Mouse (Mus musculus) left cerebral cortex, adult 11 months (tissue): ENCODE data around the gene Ncoa3.

Experiments used
- DNase-seq: peaks from one replicate; pipeline ENCODE4 v3.0.0; 2022; ENCODE audit warnings: low spot score

Gene Ncoa3

DNA sequence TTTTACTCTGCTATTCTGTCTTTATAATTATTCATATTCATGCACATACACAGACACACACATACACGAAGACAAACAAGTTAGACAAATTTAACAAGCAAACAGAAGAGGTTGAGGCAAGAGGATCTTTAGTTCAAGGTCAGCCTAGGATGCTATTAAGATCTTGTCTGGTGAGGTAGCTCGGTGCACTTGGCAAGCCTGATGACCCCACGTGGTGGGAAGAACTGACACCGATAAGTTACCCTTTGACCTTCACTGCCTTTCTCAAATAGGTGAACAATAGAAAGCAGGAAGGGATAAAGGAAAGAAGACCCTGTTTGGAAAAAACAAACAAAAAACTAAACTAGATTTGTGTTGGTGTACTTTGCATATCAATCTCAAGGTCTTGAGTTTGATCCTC, 10.0 kb downstream of the Ncoa3 start:
- no peak for DNase-seq

DNA sequence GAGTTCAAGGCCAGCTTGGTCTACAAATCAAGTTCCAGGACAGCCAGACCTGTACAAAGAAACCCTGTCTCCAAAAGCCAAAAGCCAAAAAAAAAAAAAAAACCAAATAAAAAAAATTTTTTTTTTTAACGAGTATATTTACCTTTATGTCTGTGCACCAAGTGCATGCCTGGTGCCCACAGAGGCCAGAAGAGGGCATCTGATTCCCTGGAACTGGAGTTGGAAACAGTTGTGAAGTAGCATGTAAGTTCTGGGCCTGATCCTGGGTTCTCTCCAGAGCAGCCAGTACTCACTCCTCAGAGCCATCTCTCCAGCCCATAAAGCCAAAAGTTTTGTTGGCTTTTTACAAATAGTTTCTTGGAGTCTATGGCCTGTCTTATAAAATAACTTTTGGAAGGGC, 10.6 kb downstream of the Ncoa3 start:
- no peak for DNase-seq

DNA sequence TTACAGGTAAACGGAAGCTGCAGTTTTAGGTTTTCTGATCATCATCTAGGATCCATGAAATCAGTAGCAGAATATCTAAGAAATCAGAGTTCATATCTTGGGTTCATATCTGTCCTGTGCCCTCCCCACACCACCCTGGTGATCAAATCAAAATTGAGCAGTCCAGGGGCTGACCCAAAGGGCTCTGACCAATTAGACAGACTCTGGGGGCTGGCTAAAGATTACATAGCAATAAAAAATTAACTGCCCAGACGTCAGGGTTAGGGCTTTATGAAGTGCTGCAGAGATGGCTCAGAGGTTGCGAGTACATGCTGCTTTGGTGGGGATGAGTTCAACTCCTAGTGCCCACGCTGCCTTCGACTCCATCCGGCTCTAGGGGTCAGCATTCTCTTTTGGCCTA, 14.6 kb downstream of the Ncoa3 start:
- no peak for DNase-seq

DNA sequence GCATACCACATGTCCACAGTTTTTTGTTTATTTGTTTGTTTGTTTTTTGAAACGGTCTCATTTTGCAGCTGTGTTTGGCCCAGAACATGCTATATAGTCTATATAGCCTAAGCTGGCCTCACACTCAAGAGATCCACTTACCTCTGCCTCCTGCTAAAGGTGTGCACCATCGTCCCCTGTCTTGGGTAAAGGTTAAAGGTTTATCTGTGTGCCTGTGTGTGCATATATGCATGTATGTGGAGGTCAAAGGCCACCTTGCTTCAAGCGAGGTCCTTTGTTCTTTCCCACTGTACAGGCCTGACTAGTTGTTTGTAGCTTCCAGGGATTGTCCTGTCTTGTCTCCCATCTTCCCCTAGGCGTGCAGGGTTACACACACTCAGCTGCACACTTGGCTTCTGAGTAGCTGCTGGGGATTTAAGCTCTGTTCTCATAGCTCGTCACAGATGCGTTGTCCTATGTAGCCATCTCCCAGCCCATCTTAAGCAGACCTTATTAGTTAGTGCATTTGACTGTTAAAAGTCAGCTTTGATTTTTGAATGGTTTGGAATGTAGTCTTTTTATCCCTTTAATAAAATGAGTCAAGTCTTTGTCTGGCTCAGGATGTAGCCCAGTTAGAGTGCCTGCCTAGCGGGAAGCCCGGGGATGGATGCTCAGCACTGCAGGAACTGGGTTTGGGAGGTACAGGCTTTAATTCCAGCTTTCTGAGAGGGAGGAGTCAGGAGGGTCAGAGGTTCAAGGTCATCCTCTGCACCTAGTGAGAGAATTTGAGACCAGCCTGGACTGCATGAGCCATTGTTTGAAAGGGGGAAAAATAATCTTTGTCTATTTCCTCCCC, 16.3 kb downstream of the Ncoa3 start:
- DNase-seq, result no peak

DNA sequence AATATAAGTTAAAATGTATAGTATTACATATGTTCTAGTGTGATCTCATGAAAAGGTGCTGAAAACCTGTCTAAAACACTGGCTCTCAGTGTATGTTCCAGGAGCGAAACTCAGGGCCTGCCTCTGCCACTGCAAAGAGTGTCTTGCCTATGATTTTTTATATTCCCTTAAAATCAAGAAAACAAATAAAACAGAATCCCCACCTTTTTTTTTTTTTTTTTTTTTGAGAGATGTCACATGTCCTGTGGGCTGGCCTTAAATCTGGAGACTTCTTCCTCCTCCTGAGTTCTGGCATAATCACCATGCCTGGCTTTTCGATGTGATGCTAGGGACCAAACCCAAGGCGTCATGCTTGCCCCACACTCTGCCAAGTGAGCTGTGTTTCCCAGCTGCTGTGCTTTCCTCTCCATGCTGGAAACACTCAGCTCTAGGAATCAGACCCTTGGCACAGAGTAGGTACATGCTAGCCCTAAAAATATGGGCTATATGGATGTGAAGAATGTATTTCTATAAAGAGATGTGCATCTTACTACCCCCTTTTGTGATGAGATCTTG, 17.0 kb downstream of the Ncoa3 start:
- no peak for DNase-seq

DNA sequence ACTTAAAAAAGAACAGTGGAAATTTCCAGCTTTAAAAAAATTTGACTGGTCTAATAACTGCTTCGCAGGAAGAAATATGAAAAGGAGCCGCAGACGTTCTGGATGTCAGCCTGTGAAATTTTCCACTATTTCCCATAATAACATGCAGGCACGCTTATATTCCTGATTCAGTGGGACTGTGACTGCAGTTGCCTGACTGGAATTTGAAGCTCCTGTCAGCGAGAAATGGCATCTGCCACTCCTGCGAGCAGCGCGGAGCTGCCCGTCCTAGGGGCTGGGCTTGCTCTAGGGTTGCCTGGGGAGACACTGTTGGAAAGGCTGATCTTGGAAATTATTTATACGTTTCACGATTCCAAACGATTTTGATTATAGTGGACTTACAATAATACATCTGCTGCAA, 17.9 kb downstream of the Ncoa3 start:
- DNase-seq, result no peak

DNA sequence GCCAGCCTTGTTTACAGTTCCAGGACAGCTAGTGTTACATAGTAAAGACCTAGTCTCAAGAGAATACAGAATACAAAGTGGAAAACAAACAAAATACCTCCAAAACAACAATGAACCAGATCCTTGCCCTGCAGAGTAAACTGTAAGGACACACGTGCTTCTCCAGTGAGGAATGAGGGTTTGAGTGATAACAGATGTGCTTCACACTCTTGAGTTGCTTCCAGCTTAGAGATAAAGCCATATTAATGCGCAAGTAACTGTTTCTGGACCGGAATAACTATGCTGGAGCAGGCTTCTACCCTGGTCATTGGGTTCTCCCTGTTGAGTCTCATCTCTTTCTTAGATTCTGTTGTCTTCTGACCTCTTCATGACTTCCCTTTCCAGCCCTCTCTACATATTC, 19.0 kb downstream of the Ncoa3 start:
- DNase-seq, result no peak

DNA sequence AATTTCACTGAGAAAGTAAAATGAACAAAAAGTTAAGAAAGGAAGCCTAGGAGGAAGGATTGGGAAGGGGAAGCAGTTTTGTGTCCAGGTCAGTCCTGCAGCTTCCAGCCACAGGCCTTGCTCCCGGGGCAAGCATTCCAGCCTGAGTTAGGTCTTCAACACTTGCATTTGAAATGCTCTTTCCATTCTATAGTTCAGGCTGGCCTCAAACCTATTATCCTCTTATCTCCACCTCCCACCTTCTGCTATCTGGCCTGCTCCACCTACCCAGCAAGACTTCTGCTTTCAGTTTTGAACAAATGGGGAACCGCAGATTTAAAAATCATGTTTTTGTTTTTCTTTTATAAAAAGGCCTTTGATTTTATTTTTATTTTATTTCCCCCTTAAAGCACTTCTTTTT, 19.7 kb downstream of the Ncoa3 start:
- no peak for DNase-seq

DNA sequence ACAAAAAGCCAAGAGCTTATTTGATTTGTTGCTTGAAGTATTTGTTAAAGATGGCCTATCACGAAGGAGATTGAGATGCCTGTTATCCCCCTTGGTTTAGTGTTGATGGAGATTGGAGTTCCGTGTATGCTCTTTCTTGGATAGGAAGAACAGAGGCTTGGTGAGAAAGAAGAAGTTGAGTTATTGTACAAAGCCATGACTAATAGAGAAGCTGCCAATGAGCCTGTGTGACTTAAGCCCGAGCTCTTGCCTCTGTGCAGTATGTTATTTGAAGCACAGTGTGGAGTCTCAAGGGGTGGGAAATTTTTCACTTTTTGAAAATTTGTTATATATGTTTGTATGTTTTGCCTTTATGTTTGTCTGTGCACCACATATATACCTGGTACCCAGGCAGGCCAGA, 26.3 kb downstream of the Ncoa3 start:
- no peak for DNase-seq

DNA sequence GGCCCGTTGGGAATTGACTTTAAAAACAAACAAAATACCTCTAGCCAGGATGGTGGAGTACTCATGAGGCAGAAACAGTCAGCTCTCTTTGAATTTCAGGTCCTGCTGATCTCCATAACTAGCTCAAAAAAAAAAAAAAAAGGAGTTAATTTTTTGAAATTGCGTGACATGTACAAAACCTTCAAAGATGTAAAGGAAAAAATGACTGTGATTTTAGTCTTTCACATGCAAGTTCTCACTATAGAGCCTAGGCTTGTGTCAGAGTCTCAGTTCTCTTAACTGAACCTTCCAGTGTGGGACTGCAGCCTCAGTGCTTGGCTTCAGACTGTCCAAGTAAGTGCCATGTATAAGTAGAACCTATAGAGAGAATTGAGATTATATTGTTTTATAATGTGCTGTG, 27.6 kb downstream of the Ncoa3 start:
- DNase-seq, result no peak

DNA sequence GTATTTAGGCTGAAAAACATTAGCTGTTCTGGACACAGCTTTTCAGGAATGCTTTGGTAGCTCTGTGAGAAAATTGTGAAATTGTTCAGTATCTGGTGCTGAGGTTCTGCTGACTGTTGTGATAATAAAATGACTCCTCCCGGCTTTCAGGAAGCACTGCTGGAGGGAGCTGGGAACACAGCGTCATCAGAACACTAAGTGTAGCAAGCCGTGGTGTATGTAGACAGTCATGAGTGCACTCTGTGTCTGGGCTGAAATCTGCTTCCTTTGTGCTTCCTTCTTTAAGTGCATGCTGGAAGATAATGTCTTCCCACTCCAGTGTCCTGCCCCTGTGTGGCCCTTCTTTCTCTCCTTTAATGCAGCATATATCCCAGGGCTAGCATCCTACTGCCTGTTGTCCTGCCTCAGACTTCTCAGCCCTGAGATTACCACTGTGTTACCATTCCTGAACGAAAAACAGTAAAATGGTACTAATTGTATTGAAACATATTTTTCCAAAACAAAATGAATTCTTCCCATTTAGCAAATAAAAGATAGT, 28.7 kb downstream of the Ncoa3 start:
- no peak for DNase-seq

DNA sequence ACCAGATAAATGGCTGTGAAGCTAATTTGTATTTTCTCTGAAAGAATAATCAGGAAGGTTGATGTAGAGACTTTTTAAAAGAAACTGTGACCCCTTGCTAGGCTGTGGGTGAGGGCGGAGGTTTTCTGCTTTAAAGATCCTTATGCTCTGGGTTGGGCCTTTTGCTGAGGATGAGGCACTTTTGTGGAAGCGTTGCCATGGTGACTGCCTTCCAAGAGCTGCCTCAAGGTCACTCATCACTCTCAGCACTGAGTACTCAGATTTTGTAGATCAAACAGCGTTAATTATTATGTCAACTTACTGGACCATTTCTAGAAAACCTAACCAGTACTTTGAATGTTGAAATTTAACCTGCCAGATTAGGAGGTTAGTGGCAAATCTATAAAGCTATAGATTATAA, 29.2 kb downstream of the Ncoa3 start:
- no peak for DNase-seq

DNA sequence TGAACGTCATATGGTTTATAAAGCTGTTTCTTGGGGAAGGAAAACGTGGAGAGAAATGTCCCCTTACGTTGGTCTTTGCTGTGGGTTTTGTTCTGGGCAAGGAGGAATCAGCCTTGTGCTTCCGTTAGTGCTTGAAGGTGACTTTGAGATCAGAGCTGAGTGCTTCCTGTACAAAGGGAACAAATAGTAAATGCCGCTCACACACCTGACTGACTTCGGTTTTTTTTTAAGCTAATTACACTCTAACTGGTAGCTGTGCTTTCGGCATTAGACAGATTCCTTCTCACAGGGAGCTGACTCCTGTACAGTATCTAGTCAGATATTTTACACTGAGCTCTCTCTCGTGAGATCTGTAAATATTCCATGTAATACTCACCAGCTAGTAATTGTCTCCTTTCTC, 29.9 kb downstream of the Ncoa3 start:
- no peak for DNase-seq

DNA sequence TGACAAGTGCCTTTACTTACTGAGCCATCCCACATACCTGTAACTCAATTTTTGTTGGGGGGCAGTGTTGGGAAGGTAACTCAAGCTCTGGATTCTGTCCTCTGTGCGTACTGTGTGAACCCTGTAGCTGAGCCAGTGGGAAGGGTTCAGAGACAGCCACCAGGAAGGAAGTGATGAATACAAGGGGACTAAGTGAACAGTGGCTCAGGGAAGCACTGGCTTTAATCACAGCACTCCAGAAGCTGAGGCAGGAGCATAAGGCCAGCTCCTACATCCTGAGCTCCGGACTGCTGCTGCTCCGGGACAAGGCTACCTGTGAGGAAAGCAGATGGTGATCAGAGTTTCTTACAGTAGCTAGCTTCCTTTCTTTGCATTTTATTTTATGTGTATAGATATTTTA, 31.6 kb downstream of the Ncoa3 start:
- no peak for DNase-seq

DNA sequence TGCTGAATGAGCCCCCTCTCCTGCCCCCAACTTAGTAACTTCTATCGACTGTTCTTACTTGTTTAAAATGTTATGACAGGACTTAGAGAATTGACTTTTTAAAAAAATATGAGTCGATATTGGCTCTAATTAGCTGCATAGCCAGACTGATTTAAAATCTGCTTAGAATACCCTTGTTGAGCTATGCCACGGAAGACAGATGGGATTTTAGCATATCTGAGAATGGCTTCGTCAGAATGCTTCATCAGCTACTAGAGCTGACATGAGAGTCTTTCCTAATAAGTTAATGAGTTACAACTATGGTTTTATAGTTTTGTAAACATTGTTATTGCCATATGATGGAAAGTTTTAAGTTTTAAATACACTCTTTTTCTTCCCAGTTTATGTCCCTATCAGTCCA, 32.2 kb downstream of the Ncoa3 start:
- no peak for DNase-seq

DNA sequence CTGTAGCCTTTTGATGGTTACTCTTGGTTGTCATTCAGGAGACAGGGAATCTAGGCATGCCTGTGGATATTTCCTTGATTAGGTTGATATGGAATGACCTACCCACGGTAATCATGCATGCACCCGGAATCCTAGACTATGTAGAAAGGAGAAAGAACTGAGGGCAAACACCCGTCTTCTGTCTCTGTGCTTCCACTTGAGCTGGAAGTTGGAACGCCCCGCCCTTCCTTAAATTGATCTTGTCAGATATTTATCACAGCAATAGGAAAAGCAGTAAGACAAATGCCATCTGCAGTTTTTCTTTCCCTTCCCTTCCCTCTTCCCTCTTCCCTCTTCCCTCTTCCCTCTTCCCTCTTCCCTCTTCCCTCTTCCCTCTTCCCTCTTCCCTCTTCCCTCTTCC, 33.5 kb downstream of the Ncoa3 start:
- no peak for DNase-seq

DNA sequence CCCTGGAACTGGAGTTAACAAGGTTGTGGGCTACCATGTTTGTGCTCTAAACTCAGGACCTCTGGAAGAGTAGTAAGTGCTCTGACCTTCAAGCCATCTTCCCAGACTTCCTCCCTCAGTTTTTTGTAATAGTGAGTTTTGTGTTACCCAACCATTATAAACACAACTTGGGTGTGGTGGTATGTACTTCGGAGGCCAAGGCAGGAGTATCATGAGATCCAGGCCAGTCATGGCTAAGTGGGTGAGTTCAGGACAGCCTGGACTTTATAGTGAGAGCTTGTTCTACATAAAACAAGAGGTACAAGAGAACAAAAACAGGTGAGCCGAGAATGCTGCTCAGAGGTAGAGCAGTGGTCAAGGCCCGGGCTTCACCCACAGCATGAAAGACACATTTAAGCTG, 35.4 kb downstream of the Ncoa3 start:
- DNase-seq, result no peak

DNA sequence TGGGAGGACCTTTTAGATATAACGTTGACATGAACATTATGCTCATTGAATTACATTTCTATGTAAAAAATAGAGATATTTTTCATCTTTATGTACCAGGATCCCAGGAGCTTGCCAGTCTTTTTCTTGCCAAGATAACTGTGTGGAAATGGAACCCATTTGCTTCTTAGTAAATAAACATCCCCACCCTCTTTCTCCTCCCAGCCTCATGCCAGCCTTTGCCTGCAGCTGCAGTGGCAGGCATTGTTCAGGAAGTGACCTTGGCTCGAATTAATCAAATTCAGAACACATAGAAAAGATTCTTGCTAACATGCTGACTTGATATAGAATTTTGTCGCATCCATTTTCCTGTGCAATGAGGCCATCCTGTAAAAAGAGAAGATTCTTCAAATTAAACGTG, 36.8 kb downstream of the Ncoa3 start:
- no peak for DNase-seq

DNA sequence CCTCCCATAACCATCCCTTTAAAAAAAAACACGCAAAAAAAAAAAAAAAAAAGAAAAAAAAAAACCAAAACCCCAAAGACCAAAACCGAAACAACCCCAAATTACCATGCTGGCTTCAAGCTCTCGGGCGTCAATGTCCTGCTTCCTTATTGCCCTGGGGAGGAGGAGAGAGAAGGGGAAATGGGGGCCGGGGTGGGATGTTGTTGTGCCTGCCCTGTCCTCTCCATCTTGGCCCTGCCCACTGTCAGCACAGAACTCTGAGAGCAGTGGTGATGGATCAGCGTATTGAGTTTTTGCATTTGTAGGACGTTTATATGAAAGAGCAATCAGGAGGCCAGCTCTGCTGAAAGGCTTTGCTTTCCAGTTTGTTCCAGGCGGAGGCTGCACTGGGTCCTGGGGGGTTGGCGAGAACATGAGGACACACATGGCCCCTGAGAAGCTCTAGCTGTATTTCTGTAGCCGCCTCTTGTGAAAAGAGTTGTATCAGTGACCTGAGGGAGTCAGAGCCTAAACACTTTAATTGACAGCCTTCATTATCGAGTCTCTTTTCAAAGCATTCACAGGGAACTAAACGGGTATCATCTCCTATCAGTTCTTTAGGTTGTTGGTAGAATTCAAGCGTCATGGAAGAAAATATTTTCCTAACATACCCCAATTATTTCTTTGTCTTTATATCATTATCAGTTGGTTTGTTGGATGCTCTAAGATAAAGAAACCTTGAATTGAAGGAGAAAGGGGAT, 38.0 kb downstream of the Ncoa3 start:
- DNase-seq, result no peak

DNA sequence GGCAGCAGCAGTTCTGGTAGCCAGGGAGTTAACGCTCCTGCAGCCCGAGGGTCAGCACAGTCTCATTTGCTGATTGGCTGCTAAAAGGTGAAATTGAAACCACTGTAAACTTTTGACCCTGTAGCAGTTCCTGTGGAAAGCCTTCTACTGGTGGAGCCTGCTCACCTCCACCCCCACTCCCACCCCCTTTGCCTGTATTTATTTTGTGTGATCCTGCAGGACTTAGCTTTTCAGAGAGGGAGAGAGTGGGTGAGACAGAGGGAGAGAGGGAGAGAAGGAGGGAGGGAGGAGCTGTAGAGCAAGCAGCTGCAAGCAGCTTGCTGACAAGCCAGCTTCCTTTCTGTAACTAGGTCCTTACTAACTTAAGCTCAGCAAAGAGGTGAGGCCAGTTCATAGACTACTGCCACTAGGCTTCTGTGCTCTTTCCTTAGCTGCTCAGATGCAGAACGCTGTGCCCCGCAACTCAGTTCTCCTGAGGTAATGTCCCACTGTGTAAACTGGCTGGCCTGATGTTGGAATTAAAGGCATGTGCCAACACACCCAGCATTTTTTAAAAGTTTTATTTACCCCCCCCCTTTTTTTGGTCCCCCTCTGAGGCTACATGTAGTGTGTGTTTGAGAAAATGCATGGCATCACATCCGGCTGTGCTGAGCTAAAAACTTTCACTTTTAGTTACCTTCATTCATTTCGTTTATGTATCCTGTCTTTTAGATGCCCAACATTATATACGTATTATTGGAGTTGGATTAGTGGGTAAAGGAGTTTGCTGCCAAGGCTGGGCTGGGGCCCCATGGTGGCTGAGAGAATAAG, 38.9 kb downstream of the Ncoa3 start:
- DNase-seq, result peak; percentile 51

DNA sequence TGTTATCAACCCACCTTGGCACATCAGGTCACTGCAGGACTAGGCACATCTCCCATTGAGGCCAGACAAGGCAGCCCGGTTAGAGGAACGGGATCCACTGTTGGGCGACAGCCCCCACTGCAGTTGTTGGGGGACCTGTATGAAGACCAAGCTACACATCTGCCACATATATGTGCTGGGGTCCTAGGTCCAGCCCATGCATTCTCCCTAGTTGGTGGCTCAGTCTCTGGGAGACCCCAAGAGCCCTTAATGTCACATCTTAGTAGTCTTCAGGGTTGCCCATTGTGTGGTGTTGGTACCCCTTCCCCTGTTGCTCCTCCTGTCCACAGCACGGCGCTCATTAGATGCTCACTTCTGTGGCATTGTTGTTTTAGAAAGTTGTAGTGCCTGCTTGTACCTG, 40.2 kb downstream of the Ncoa3 start:
- no peak for DNase-seq

DNA sequence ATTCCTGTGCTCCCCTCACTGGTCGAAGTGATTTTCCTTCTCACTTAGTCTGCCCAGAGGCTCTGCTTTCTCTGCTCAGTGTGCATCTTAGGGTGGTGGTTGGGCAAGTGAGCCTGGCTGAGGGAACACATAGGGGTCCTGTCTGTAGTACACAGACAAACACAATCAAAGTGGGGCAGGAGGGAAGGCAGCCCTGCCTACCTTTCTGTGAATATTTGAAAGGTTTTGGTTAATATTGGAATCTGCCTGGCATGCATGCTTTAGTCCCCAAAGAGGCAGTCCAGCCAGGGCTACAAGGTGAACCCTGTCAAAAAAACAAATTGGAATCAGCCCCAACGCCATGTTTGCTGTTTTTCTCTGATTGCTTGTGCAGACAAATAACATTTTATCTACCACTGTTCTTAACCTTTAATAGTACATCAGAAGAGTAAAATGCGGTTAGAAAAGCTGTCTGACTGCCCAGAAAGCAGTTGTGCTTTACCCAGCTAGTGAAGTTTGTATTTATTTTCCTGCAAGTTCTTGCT, 42.6 kb downstream of the Ncoa3 start:
- no peak for DNase-seq
